Mouse (Mus musculus) 3134 (cell line): ENCODE data around the gene Morf4l2.
"Not testable (repeated sequence)": the region's sequence is repeated elsewhere in the genome, so short reads cannot be mapped to it uniquely, and the experiment has no call there.

Experiments used
- DNase-seq: peaks from one replicate; pipeline ENCODE4 v3.0.0-alpha.2; 2011; ENCODE audit warnings: low spot score; ENCODE audit not compliant: insufficient read length; ENCODE audit errors: extremely low read depth

Gene Morf4l2

GRCm38 (mm10) chrX:136743459-136743858 lies at the start of gene Morf4l2:
TSS of gene Morf4l2 (minus strand) at chrX:136743690.
- DNase-seq, result no peak

- DNase-seq, result no peak
Measured at GRCm38 (mm10) chrX:136789446-136789845, 46.0 kb upstream of the Morf4l2 start.

- no peak for DNase-seq
Measured at GRCm38 (mm10) chrX:136780041-136780440, 36.6 kb upstream of the Morf4l2 start, which contains the start of gene Glra4. TSS of gene Glra4 (minus strand) at chrX:136780141.

- no peak for DNase-seq
Measured at GRCm38 (mm10) chrX:136779262-136779661, 35.8 kb upstream of the Morf4l2 start.

GRCm38 (mm10) chrX:136778046-136778445 lies 34.6 kb upstream of the Morf4l2 start:
- no peak for DNase-seq

- DNase-seq, result no peak
Measured at GRCm38 (mm10) chrX:136773035-136773434, 29.5 kb upstream of the Morf4l2 start.

GRCm38 (mm10) chrX:136761103-136762074 lies 17.9 kb upstream of the Morf4l2 start:
- DNase-seq, result no peak

- no peak for DNase-seq
Measured at GRCm38 (mm10) chrX:136755464-136755863, 12.0 kb upstream of the Morf4l2 start.

- no peak for DNase-seq
Measured at GRCm38 (mm10) chrX:136749329-136749728, 5.8 kb upstream of the Morf4l2 start.

- peak; percentile 13 for DNase-seq
Measured at GRCm38 (mm10) chrX:136744663-136745062, 1.2 kb upstream of the Morf4l2 start.

GRCm38 (mm10) chrX:136742661-136743103 lies 808 bp downstream of the Morf4l2 start:
- peak; percentile 32 for DNase-seq

GRCm38 (mm10) chrX:136742241-136742640 lies 1.2 kb downstream of the Morf4l2 start:
- no peak for DNase-seq

GRCm38 (mm10) chrX:136741651-136742201 lies 1.8 kb downstream of the Morf4l2 start:
- DNase-seq, result peak; percentile 94

- no peak for DNase-seq
Measured at GRCm38 (mm10) chrX:136740791-136741650, 2.5 kb downstream of the Morf4l2 start.

GRCm38 (mm10) chrX:136740087-136740790 lies 3.3 kb downstream of the Morf4l2 start:
- peak; percentile 28 for DNase-seq

- DNase-seq, result no peak
Measured at GRCm38 (mm10) chrX:136732016-136732415, 11.5 kb downstream of the Morf4l2 start.

- DNase-seq, result not testable (repeated sequence)
Measured at GRCm38 (mm10) chrX:136714742-136715474, 28.6 kb downstream of the Morf4l2 start.

- no peak for DNase-seq
Measured at GRCm38 (mm10) chrX:136708782-136709181, 34.7 kb downstream of the Morf4l2 start.

GRCm38 (mm10) chrX:136708168-136708681 lies 35.3 kb downstream of the Morf4l2 start:
- no peak for DNase-seq
